Mouse (Mus musculus) layer of hippocampus, postnatal 10 days (tissue): ENCODE measurements around the gene Tbxas1. TPM values are rescaled to one million over a fixed set of nuclear protein-coding genes. Genes with fewer than 3 reads are reported as not detected.

Experiments
- DNase-seq, 2 experiments: peaks; one replicate each; pipeline ENCODE4 v3.0.0; 2021; ENCODE audit warnings: low spot score in 2 of 2
- total RNA-seq, 2 experiments: library from RNA; stranded (reverse); gene quantifications; 2 replicates each; pipeline ENCODE4 v1.2.3; 2021

Tbxas1 gene
- total RNA-seq, 2 experiments from 2014 or later = 2.0 to 3.6 TPM

DNA sequence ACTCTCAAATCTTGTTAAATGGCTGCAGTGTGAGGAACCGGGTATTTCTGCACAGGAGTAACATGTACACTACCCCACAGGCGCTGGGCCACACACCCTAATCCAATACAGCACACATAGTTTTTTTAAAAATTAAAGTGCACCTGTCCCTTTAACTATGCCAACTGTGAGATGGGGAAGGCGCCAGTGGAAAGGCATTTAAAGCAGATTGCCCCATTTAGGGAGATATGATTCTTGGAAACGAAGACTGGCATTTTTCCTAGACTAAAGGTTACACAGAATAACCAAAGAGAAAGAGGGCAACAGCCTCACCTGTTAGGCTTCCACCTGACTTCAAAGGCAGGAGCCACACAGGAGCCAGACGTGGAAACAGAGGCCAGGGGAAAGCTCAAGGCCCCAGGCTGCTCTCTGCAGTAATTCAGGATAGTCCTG lies 21.6 kb upstream of the Tbxas1 start:
- DNase-seq = no peak

DNA sequence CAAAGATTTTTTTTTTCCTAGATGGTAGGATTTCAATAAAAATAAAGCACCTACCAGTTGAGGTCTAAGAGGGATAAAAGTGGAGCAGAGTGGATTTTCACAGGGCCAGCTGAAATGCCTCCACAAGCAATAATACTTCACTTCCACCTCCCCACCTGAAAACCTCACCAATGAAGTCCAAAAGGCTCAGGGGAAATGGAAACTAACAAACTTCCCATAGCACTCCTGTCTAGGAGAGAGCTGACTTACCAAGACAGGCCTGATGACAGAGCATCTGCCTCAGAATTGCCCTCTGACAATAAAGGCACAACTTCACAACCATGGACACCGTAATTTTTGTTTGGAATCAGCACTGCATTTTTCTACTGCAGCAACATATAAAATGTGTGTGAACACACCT lies 15.4 kb upstream of the Tbxas1 start:
- no peak for DNase-seq

DNA sequence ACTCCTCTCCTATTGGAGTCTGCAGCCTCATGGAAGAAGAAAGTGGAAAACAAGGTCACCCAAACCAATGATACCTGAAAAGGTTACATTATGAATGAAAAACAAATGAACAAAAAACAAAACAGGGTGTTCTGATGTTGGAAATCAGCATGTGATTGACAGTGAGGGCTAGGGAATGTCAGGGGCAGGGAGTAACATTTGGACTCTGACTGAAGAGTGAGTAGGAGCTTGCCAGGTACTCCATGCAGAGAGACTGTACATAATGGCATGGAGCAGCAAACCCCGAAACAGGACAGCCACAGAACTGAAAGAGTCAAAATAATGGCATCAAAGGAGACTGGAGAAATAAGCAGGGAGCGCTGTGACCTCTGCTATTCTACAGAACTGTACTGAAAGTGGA lies 14.9 kb upstream of the Tbxas1 start:
- no peak for DNase-seq

DNA sequence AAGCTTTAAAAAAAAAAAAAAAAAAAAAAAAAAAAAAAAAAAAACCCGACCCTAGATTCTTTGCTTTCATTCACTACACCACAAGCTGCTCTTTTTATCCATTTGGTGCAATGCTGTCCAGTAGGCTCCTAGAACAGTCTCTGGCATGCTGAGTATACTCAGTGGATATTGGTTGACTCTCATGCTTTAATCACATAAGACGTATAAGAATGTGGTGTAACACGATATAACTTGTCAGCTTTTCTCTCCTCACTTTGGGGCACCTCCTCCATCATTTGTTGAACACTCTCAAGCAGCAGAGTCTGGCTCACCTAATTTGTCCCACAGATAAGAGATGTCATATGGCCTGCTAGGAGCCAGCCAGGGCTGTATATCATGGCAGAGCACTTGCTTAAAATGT lies 11.6 kb upstream of the Tbxas1 start:
- DNase-seq = no peak

DNA sequence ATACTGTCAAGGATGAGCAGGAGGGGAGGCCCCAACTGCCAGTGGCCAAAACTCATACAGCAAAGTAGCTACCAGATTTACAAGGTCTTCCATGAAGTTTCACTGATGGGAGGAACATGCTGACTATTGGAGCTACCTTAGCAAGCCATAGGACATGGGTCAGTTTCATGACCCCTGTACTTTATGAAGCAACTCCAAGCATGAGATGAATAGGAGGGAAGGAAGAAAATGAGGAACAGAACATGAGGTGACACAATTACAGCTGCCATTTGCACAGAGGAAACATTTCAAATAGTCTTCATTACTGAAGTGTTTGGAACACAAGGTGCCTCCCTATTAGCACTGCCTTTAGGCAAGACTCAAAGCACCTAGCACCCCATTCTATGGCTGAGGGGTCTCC lies 9.4 kb upstream of the Tbxas1 start:
- DNase-seq = no peak

DNA sequence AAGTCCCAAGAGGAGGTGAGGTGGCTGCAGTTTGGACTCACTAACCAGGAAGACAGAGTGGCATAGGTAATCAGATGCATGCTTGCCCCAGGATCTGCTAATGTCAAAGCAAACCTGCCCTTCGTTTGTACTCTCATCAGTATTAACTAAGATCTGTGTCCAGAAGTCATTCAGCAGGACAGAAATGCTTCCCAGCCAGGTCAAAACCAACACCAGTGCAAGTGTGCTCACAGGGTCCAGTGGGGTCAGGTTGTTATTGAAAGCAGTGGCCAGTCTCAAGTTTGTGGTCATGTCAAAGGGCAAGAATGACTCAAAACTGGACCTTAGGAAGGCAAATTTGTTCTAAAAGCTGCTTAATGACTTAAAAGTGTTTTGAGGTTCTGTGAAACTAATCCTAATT lies 8.8 kb upstream of the Tbxas1 start:
- no peak for DNase-seq

DNA sequence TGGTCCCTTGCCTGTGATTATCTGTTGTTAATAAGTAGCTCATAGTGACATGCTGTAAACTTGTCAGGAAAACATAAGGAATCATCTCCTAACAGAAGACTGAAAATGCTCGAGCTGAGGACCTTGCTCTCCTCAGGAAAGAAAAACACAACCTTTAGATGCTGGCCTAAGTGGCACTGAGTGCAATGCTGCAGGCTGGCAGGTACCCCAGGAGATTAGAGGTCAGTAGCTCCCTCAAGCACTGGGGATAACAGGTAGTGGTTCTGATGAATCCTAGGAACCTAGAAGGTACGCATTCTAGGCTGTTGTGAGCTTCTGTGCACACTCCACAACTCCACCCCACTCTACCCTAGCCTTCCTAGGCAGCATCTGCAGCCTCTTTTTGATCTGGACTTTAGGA lies 8.4 kb upstream of the Tbxas1 start:
- DNase-seq = no peak

DNA sequence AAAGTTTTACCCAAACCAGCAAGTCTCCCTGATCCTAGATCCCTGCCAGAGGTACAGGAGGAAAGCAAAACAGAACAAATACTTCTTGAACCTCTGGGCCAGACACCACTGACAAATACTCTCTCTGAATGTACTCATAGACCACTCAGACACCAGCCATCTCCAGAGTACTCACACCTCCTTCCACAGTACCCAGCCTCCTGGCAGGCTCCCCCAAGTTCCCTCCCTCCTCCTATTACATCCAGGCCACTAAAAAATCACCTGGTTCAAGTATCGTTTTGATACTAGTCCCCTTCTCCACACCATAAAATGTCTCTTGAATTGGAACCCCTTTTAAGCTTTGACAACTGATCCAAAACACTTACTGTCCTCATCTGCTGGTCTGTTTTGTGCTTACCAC lies 7.9 kb upstream of the Tbxas1 start:
- no peak for DNase-seq

DNA sequence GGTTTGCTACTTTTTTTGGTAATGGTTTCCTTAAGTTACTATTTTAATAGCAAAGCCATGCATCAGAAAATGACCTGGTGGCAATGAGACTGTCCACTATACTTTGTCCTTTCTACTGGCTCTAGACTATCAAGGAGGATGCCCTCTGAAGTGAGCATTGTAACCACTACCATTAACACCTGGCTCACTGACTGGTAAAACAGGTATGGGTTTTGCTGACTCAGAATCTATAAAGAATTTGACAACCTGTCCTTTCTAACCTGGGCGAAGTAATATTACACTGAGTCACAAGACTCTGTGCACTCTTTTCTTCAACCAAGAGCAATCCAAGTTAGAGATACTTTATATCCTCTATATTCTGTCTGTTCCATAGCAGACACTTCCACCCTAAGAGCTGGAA lies 6.2 kb upstream of the Tbxas1 start:
- DNase-seq = no peak

DNA sequence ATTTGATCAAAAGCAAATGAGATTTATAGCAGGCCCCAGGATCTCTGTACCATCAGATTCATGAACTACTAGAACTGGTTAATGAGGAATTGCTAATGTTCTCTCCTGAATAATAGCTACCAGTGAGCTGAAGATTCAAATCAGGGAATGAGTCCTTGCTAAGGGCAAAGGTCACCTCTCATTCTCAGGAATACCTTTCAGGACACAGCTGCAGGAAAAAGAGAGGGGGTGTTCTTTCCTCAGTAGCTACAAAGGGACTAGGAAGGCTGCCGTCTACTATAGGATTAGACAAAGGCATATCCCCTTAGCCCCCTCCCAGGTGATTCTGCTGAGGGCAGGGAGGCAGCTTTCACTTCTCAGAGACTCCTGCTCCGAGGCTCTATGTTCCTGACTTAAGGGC lies 5.1 kb upstream of the Tbxas1 start:
- DNase-seq = no peak

DNA sequence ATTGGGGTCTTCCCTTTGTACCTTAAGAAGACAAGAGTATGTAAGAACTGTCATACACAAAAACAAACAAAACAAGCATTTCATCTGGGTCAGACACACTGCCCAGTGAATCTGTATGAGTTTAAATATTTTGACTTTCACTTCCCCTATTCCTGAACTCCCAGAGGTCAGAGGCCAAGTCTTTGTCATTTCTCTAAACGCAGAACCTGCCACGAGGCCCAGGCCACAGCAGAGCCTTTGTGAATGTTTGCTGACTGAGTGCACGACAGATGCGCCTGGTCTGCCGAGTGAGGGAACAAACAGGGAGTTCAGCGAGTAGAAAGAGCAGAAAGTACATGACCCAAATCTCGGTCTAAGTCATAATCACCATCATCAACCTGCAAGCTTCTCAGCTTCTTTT lies 4.2 kb upstream of the Tbxas1 start:
- DNase-seq = no peak

DNA sequence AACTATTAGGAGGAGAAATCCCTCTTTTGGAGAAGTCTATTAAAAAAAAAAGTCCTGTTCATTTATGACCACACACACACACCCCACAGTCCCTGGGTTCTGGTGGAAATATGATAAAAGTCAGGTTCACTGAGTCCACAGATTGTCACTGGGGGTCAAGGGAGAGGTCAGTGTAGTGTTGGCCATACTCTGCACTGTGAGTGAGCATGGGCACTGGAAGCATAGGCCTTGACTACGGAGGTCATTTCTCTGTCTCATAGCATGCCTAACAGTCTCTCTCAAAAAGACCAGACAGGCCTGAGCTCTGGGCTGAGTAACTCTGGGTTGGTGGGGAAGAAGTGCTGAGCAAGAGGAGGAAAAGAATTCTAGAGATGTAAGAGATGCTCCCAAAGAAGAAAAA lies 1.9 kb upstream of the Tbxas1 start:
- no peak for DNase-seq

DNA sequence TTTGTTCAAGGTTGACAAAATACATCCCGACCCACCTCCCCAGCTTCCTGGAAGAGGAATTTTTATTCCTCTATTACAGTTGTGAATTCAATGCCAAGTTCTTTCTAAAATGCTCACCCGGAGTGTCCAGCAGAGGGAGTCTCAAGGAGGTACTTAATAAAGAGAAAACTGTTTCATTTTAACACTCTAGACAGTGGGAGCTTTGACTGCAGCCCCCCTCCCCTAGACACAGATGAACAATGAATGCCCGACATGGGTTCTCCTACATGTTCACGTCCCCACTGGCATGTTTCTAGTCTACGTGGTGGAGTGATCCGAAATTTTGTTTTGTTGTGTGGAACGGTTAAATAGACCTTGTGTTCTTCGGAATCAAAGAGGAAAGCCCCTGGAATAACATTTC lies 1.2 kb upstream of the Tbxas1 start:
- peak; percentile 63 to 74 for DNase-seq

DNA sequence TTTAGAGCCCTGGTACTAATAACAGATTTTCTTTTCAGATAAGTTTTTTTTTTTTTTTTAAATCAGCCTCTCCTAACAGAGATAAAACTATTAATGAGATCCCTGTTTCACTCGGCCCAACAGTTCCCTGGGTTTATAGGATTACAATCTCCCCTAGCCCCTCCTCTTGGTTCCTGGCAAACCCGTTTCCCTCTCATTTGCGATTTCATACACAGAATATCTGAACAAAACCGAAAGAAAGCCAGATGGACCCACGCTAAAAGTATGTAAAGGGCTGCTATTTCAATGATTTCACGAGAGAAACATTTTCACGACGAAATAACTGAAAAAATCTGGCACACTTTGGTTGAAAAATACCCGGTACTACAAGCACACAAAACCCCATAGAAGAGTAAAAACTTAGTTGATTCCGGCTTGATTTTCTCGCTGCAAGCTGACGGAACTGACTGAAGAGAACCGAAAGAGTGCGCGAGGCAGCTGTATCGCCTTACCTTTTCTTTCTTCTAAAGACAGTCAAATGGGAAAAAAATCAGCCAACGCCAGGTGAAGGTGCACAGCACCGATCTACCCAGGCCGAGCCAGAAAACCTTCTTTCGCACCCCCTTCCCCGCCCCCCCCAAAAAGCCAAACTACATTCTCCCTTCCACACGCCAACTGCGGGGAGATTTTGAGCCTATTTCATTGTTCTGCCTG lies 493 bp upstream of the Tbxas1 start:
- no peak for DNase-seq

DNA sequence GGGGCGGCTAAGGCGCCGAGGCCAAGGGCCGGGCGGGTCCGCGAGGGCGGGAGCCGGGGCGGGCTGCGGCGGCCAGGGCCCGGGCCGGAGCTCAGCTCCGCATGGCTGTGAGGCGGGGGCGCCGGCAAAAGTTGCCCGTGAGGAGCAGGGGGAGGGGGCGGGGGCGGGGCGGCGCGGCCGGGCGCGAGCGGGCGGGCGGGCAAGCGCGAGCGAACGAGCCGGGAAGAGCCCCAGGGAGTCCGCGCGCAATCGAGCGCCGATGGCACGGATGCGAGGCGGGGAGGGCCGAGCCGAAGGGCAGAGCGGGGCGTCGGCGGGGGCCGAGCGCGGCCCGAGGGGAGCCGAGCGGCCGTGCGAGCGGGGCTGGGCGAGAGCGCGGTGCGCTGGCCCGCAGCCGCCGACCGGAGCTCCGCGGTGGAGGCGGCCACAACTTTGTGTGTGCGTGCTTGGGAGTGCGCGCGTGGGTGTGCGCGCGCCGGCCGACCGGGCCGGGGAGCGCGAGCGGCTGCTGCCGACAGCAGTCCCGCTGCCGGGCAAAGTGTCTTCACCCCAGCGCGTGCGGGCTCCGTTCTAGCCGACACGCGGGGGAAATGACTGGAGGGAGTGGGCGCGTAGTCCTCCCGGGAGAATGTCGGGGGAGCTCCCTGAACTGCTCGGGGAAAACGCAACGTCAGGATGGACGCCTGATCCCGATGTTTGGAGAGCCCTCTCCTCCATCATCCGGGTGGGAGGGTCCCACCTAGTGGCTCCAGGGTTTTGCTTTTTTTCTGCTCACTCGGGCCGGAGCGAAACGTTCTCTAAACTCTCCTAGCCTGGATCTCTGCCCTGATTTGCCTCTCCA lies 1.1 kb downstream of the Tbxas1 start, which contains the start of gene Hipk2:
Gene Hipk2, minus strand, starts transcription at position 95 of the 841 bp plus-strand sequence.
- peak; percentile 77 to 86 for DNase-seq

DNA sequence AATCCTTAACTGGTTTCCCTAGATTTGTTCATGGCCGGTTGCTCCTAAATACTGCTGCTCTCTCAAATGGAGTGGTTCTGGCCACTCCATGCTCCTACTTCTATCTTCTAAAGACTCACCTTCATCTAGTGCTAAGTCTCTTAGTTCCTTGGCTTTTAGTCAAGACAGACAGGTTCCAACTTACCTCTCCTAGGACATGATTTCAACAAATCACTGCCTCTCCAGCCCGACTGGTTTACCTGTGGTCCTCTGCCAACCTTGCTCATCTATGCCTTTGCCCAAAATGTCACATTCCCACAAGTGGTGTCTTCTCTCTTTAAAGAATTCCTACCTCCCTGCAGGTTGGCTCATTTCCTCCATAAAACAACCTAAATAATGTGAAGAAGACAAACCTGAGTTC lies 2.5 kb downstream of the Tbxas1 start:
- no peak for DNase-seq

DNA sequence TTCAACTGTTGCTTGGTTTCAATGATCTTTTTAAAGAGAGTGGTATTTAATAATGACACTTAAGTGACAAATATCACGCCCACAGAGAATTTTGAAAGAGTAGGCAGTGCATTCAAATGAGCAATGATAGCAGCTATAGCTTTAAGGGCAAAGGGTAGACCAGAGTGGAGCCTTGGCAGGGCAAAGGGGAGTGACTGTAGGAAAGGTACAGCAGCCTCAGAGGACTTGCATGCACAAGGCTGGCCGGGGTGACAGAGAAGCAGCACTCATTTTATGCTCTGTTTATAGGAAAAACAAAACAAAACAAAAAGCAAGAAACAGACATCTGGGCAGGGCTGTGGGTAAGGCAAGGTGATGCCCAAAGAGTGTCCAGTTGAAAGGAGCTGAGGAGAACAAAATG lies 6.3 kb downstream of the Tbxas1 start:
- no peak for DNase-seq

DNA sequence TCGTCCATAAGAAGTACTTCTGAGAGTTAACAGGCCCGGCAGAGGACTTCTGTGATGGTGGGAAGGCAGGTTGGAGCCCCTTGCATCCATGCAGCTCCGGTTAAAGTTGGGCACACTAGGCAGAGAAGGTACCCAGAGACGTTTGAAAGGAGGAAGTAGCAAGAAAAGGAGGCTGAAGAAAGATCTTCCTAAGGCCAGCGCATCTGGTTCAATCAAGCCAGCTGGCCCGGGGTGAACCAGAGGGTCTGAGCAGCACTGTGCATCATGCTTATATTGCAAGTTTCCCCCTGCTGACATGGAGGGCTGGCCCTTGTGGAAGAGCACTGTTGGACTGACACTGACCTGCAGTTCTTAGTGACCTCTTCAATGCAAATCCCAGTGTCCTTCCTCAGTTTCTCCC lies 6.8 kb downstream of the Tbxas1 start:
- DNase-seq = no peak

DNA sequence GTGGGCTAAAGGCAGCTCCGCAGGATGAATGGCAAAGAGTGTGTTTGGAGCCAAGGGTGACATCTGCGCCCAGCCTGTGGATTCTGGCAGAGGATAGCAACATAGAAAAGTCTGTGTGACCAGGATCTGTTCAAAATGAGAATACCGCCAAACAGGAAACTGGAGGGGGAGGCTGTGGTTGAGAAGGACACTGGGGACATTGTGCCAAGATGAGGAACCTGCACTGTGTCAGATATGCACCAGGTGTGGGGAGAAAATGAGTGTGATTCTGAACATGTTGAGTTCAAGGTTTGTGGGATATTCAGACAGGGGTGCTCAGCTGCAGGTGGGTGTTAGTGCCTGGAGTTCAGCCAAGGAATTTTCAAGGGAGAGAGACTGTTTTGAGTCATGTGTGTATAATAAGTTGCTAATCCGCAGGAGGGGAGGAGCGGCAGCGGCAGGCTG lies 7.5 kb downstream of the Tbxas1 start:
- DNase-seq = peak; percentile 17 to 21

DNA sequence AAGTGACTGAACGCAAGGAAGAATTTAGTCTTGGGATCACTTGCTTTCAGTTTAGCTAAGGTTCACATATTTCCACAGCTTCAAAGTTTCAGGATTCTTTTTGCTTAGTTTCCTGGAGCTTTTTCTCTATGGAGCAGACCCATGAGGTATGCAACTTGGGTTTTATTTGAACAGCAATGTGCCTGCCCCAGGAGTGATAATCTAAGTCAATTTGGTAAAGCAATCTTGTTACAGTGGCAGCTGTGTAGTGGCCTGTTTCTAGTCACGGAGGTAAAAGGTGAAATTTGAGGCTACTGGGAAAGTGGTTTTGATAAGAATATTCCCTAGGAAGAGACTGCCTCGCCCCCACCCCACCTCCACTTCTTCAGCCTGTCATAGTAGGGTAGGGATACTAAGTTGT lies 9.3 kb downstream of the Tbxas1 start:
- DNase-seq = no peak

DNA sequence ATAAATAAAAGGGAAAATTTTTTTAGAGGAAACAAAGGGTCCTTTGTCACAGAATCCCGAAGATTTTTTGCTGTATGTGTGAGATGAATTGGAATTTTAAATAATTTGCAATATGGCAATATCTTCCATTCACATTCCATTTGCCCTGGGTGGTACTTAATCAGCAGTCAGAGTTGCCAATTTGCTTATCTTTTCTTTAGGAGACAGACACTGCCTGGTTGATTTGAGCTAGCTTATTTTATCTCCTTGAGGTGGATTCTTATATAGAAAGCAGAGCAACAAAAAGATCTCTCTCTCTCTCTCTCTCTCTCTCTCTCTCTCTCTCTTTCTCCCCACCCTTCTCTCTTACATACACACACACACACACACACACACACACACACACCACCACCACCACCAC lies 9.9 kb downstream of the Tbxas1 start:
- DNase-seq = no peak

DNA sequence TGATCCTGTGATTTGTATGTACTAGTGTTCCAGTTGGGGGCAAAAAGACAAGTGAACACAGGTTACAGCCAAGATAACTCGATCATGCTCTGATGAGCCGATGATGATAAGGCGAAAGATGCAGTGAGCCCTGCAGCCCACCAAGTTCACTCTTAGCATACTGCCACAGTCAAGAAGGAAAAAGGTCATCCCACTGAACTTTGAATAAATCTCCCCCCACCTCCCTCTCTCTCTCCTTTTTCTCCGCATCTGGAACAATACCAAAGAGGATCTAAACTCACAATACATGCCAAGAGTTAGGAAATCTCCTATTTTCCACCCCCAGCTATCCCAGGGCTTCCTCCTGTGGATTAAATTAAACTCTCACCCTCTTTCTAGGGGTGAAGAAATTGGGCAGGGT lies 12.2 kb downstream of the Tbxas1 start:
- no peak for DNase-seq

DNA sequence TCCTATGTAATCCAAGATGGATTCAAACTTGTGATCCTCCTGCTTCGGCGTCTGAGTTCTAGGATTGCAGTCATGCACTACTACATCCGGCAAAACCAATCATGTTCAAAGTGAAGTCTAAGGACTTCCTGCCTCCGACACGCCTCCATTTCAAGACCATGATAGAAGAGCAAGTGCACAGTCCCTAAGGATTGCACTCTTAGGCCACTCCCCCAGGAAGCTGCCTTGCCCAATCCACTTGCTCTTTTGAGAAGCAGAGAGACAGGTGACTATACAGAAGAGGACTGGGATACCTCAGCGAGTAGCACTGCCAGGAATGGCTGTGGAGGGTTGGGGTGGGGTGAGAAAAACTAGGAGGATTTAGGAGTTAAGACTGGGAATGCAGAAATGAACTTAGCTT lies 14.0 kb downstream of the Tbxas1 start:
- no peak for DNase-seq
